Mouse (Mus musculus) erythroid progenitor cell, adult 5-6 weeks (primary cell): ENCODE measurements around the gene Trim41. TPM values are rescaled to one million over a fixed set of nuclear protein-coding genes. Genes with fewer than 3 reads are reported as not detected.
A peak's percentile ranks its signal among the peaks of the same experiment; 100 is the strongest.
"Not testable (repeated sequence)": the region's sequence is repeated elsewhere in the genome, so short reads cannot be mapped to it uniquely, and the experiment has no call there.

Experiments used
- ATAC-seq: replicated peaks from 2 replicates; pipeline ENCODE4 v1.8.0; 2016; ENCODE audit warnings: moderate number of reproducible peaks, mild to moderate bottlenecking, moderate TSS enrichment, inconsistent platforms; ENCODE audit not compliant: poor library complexity, low FRiP score, severe bottlenecking
- total RNA-seq, 2 experiments: library from RNA; stranded (forward) in 1 of 2; stranded (reverse) in 1 of 2; fragments of 150-400 nt in 1 of 2; fragments of 186-747, 209-891 nt in 1 of 2; gene quantifications; 2 replicates each; pipeline versions ENCODE4 v1.2.3 to v1.2.4; 2015 to 2017; ENCODE audit warnings: low replicate concordance in 2 of 2

The Trim41 gene
- total RNA-seq, 2 experiments from 2014 or later, result 8.8 to 17.5 TPM

- no peak for ATAC-seq
These were observed 21.9 kb upstream of the Trim41 start for GRCm38 (mm10) chr11:48838879-48839680.

DNA sequence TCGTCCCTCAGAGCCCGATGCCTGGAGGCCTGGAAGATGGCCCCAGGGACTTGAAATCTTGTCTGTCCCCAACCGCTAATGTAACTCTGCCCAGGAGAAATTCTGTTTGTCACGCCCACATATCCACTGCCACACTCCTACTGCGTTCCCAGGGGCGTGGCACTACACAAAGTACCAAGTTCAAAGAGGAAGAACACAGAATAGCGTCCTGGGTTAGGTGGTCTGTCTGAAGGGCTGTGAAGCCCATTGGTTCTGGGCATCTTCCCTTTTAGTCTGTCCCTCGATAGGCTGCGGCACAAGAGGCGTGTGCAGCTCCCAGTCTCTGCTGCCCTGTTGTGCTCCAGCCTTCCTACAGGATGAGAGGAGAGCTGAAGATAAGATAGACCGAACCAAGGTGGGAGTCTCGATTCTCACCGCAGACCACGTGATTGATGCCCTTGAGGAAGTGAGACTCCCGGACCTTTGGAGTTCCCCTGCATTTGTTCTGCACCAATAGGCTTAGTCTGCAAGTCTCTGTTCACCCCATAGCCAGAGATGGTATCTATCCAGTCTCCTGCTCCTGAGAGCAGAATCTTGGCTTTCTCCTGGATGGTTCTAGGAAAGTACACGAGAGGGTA is 21.1 kb upstream of the Trim41 start:
- ATAC-seq, result peak; percentile 56; the same call in 1 of the 2 replicates

DNA sequence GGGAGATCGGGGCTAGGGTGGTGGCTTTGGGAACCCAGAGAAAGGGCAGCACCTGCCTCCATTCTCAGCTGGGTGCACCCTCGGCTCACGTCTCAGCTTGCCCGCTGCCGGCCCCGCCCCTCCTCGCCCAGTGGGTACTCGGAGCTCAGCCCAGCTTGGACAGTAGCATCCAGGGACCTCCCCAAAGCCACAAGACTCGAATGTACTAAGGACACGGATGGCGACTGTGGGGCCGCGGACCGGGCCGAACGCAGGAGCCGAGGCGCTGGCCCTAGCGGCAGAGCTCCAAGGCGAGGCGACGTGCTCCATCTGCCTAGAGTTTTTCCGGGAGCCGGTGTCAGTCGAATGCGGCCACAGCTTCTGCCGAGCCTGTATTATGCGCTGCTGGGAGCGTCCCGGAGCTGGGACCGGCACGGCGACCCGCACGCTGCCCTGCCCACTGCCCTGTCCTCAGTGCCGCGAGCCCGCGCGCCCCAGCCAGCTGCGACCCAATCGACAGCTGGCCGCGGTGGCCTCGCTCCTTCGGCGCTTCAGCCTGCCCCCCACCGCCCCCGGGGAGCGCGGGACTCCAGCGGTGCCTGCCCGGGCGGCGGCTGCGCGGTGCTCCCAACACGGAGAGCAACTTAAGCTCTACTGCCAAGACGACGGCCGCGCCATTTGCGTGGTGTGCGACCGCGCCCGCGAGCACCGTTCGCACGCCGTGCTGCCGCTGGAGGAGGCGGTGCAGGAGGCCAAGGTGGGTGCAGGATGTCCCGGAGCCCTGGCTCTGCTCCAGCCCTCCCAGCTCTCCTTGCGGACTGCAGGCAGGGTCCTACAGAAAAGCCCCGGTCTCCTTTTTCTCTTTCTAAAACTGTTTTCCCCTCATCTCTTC is 20.4 kb upstream of the Trim41 start:
- peak; percentile 50; the same call in 1 of the 2 replicates for ATAC-seq

GRCm38 (mm10) chr11:48836990-48837309 is 19.8 kb upstream of the Trim41 start:
- no peak for ATAC-seq

GRCm38 (mm10) chr11:48835923-48836322 is 18.8 kb upstream of the Trim41 start:
- ATAC-seq, result no peak

DNA sequence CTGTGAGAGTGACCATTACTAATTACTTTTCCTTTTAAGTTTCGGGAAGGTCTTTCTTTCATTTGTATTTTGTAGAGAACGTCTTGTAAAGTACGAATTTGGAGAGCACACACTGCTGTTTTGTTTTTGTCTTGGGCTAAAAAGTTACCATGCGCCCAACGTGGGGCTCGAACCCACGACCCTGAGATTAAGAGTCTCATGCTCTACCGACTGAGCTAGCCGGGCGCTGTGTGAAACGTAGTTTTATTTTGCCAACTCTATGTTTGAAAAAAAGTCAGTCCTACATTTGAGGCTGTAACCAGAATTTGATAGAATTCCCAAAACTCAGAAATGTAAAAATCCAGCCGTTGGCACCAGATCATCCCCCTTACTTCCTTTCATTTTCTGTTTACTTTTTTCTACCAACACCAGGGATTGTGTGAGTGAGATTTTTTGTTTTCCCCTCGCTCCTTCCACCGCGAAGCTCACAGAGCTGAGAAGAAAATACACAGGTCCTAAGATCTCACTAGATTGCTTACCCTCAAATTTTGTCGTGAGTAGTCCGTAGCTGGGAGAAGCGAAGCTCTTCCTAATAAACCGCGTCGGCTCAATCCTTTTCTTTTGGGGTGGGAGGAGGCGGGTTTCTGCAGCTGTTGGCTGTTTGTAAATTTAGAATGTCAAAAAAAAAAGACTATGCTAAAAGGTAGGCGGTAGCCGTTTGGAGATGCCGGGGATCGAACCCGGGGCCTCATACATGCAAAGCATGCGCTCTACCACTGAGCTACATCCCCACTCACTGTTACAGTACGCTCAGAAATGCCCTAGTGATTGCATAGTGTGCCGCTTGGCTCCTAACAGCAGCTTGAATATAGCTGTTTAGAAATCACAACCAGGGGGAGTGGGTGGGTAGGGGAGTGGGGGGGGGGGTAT is 16.8 kb upstream of the Trim41 start:
- peak; percentile 70 for ATAC-seq

DNA sequence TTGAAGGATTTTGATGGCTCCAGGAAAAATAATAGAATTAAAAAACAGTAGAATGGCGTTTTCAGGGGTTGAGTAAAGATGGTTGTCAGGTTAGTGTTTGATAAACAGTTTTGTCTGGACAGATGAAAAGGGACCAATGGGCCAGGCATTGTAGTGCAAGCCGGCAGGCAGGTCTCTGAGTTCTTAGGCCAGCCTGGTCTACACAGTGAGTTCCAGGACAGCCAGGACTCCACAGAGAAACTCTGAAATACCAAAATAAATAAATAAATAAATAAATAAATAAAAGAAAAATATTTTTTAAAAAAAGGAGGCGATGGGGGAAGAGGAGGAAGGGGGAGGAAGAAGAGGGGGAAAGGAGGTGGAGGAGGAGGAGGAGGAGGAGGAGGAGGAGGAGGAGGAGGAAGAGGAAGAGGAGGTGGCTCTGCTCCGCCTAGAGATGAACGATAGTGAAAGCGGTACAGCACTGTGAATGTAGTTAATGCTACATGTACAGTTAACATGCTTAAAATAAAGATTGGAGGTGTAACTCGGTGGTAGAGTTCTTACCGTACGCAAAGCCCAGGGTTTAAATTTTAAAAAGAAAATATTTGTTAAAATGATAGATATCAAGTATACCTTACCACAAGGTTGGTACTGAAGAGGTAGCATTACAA is 16.1 kb upstream of the Trim41 start:
- peak; percentile 62 for ATAC-seq

- ATAC-seq, result no peak
These were observed 14.1 kb upstream of the Trim41 start for GRCm38 (mm10) chr11:48831273-48831672.

DNA sequence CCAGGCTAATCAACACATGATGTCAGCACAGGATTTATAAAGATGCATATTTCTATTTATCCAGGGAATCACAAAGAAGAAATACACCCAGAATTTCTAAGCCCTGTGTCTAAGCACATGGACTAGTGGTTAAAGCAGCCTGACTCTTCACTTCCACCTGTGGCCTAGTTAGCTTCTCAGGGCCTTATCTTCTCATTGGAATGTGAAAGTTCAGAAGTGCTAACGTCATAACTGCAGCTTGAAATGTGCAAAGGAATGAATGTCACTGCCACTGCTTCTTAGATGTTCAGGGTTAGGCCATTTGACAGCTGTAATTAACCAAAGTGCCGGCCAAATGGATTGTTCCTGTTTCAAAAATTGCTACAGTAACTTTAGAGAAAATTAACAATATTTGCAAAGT is 13.1 kb upstream of the Trim41 start:
- no peak for ATAC-seq

DNA sequence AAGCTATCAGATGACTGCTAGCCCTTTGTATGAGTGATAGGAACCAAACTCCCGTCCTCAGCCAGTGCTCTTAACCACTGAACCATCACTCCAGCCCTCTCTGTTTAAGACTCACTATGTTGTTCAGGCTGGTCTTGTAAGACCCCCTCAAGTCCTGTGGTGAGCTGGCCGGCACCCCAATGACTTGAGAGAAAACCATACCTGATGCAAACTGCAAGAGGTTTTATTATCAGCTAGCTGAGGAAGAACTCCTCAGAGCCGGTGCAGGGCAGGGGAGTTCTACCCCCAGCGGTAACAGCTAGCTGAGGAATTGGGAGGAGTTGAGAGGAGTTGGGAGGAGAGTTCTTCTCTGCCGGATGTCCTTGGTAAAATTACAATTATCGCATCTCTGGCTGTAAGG is 10.8 kb upstream of the Trim41 start:
- ATAC-seq, result no peak

GRCm38 (mm10) chr11:48826752-48827096 is 9.6 kb upstream of the Trim41 start:
- no peak for ATAC-seq

GRCm38 (mm10) chr11:48825979-48826751 is 9.0 kb upstream of the Trim41 start, which contains the start of the genes Trim7 and Gm12184:
Gene Trim7 (plus strand): TSS chr11:48826140.
Gene Gm12184 (minus strand): TSS chr11:48826655.
- peak; percentile 62 for ATAC-seq

DNA sequence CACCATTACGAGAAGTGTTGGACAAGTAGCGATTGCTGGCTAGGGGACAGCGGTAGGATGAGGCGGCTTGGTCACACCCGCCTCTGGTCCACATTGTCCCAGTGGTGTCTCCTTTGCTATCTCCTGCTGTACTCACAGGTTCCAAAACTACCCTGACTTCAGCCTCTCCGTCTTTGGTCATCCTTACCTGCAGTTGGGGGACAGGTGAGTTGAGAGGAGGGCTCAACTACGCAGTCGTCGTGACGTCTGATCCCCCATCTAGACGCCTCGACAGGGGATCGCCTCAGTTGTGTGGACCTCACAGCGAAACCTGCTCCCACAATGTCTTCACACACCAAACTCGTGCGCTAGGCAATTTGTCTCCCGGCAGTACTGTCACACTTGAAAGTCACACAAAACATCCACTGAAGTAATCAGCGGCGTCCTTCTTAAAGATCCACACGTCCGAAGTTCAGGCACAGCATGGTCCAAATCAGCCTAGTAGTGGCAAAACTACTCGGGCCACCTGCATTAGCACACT is 7.2 kb upstream of the Trim41 start:
- ATAC-seq, result no peak

DNA sequence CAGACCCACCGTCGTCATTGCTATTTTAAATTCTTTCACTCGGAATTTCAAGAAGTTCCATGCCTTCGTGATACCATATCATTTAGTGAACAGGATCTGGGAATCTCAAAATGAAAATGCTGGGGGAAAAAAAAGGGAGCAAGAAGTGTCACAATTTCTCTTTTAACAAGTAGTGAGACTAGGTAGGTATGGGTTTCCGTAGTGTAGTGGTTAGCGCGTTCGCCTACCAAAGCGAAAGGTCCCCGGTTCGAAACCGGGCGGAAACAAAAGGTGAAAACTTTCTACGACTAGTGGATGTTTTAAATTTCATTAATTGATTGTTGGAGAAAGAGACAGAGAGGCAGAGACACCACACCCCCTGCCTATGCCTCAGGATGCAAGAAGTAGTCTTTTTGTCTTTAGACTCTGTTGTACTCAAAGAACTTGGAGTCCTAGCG is 6.4 kb upstream of the Trim41 start:
- peak; percentile 58 for ATAC-seq

DNA sequence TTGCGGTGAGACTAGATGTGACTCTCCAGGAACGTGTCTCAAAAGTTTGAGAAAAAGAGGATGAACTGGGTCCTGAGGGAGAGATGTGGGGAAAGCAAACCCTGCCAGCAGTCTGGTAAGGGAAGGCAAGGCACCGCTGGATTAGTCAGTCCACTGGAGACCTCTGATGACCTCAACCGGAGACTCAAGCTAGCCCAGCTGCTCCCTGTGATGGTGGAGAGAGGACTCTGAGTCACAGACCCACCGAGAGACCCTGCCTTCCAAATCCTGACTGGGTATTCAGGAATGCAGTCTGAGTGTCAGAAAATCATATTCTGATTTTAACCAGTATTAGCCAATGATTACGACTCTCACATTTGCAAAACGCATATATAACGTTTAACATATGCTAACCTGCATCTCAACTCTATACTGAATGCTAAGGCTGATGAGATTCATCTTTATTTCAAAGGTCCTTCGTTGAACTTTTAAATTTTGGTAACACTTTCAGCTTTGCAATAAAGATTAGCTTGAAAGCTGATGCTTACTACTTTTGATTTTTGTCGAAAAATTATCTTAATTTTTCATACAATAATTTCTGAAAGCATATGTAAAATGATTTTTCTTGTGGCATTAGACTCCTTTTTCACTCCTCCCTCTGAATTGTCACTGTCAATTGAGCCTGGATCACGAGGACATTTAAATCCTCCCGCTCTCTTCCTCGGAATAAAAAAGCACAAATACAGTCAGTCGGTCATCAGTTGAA is 5.8 kb upstream of the Trim41 start:
- no peak for ATAC-seq

DNA sequence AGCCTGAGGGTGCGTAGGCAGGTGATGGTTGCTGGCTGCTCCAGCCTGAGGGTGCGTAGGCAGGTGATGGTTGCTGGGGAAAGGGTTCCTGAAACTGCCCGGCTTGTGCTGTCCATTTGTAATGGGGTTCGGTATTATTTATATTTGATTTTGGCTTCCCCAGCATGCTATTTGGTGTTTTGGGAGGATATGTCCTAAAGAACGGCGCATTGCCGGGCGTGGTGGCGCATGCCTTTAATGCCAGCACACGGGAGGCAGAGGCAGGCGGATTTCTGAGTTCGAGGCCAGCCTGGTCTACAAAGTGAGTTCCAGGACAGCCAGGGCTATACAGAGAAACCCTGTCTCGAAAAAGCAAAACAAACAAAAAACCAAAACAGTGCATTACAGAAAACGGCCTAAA is 4.1 kb upstream of the Trim41 start:
- ATAC-seq, result not testable (repeated sequence)

DNA sequence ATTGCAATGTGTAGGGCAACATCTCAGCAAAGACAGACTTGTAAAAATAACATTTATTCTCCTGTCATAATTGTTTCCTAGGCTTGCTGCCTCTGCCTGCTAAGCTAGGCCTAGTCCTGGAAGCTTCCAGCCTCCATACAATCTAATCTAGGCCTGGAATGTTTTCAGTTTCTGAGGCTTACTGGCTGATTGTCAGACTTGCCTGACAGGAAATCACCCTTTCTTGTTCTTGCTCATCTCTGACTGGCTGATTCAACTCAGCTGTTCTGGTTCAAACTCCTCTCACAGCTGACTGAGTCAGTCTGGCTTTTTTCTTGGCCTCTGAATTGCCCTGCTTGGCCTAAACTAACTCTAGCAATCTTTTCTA is 3.1 kb upstream of the Trim41 start:
- no peak for ATAC-seq
